Mouse (Mus musculus) adipocyte (in vitro differentiated cells): Measurements from ENCODE around the gene Car1.
"Not testable (repeated sequence)": the region's sequence is repeated elsewhere in the genome, so short reads cannot be mapped to it uniquely, and the experiment has no call there.

ENCODE experiments used
- DNase-seq: peaks from one replicate; pipeline ENCODE4 v3.0.0-alpha.2; 2016; ENCODE audit warnings: low spot score

Gene Car1

GRCm38 (mm10) chr3:14808211-14808610, at the start of gene Car1:
Gene Car1 (minus strand): TSS chr3:14808368.
- DNase-seq, result no peak

GRCm38 (mm10) chr3:14857874-14858273, 49.7 kb upstream of the Car1 start:
- peak; percentile 88 for DNase-seq

- DNase-seq, result no peak
Measured at GRCm38 (mm10) chr3:14854446-14854845, 46.3 kb upstream of the Car1 start.

GRCm38 (mm10) chr3:14853966-14854365, 45.8 kb upstream of the Car1 start:
- peak; percentile 62 for DNase-seq

- no peak for DNase-seq
Measured at GRCm38 (mm10) chr3:14848587-14849254, 40.6 kb upstream of the Car1 start.

GRCm38 (mm10) chr3:14839466-14840118, 31.4 kb upstream of the Car1 start:
- DNase-seq, result no peak

GRCm38 (mm10) chr3:14838936-14839335, 30.8 kb upstream of the Car1 start:
- no peak for DNase-seq

GRCm38 (mm10) chr3:14832766-14833165, 24.6 kb upstream of the Car1 start:
- peak; percentile 97 for DNase-seq

GRCm38 (mm10) chr3:14831219-14831835, 23.2 kb upstream of the Car1 start:
- no peak for DNase-seq

GRCm38 (mm10) chr3:14828896-14829295, 20.7 kb upstream of the Car1 start:
- DNase-seq, result no peak

- no peak for DNase-seq
Measured at GRCm38 (mm10) chr3:14819844-14820504, 11.8 kb upstream of the Car1 start.

GRCm38 (mm10) chr3:14815396-14815795, 7.2 kb upstream of the Car1 start:
- DNase-seq, result not testable (repeated sequence)

GRCm38 (mm10) chr3:14806702-14807101, 1.5 kb downstream of the Car1 start:
- DNase-seq, result no peak

GRCm38 (mm10) chr3:14805962-14806361, 2.2 kb downstream of the Car1 start:
- DNase-seq, result no peak

GRCm38 (mm10) chr3:14804906-14805305, 3.3 kb downstream of the Car1 start:
- no peak for DNase-seq

- DNase-seq, result no peak
Measured at GRCm38 (mm10) chr3:14797069-14797468, 11.1 kb downstream of the Car1 start.

GRCm38 (mm10) chr3:14795292-14796020, 12.7 kb downstream of the Car1 start:
- DNase-seq, result no peak

GRCm38 (mm10) chr3:14792032-14792431, 16.1 kb downstream of the Car1 start:
- no peak for DNase-seq

- peak; percentile 79 for DNase-seq
Measured at GRCm38 (mm10) chr3:14787607-14788006, 20.6 kb downstream of the Car1 start.

GRCm38 (mm10) chr3:14787136-14787535, 21.0 kb downstream of the Car1 start:
- DNase-seq, result no peak

GRCm38 (mm10) chr3:14786551-14787079, 21.6 kb downstream of the Car1 start:
- DNase-seq, result peak; percentile 46

GRCm38 (mm10) chr3:14785353-14785752, 22.8 kb downstream of the Car1 start:
- no peak for DNase-seq
